Mouse (Mus musculus): Measurements from ENCODE around the gene H13. TPM values are rescaled to one million over a fixed set of nuclear protein-coding genes. Genes with fewer than 3 reads are reported as not detected.

The H13 gene
- total RNA-seq (2014; rRNA removed) (121 and 177 TPM in 2 replicates), polyA plus RNA-seq (2015; fragmentation: Nextera tagmentation; extraction: Ambion mirVana) (165 and 166 TPM in 2 replicates)

DNA sequence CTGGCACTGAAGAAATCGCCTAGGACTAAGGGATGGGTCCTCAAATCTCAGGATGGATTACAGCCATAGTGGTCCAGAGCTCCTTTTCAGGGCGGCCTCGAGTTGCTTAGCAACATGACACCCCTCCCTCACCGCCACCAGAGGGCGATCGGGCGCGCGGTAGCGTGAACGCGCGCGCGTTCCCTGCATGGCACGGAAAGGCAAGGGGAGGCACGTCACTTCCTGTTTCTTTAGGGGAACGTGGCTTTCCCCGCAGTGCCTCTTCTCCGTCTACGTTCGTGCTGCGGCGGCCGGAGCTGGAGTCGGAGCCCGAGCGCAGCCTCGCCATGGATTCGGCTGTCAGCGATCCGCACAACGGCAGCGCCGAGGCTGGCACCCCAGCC lies at the start of gene H13:
H13 (plus strand) TSS at position 206 of the 383 bp plus-strand sequence.
- no peaks in the 10 kb centered on the region for H3K27me3 ChIP-seq (ENCODE audit: insufficient read depth, low read length)

DNA sequence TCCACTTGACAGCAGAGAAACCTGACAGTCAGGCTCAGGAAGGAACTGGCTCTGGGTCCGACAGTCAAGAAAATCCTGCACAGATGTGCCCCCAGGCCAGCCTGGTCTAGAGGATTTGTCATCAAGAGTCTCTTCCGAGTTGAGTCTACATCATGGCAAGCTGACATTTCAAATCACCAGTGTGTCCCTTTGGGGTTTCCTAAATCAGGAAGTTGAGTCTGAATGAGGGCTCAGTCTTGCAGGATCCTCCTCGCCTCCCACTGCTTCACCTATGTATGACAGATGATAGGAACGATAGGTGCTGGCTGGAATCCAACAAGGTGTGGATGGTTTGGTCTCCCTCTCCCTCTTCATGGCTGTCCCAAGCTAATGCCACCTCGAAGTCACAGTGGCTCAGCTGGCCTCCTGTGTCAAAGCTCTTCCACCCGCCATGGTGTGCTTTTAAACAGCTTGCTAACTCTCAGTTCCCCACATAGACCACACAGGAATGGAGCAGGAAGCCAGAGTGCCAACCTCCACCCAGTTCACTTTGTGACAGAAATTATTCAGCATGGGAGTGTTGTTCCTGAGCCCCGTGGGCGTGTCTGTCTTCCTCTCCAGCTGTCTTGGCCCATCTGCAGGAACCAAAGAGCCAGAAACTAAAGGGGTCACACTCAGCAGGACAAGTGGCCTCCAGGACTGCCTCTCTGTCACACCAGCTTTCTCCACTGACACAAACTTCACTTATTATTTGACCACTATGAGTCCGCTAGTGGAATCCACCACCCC lies 48.7 kb upstream of the H13 start:
- Histone ChIP-seq H3K27me3 (ENCODE audit: insufficient read depth, low read length) (no peaks in the 10 kb centered on the region), H3K9me3 (ENCODE audit: low read length) (no peaks in the 10 kb centered on the region), H3K4me3 (ENCODE audit: low read depth, low read length) (no peak overlapping the region), H3K27ac (ENCODE audit: low read depth, low read length) (no peak overlapping the region), H3K4me1 (ENCODE audit: insufficient read depth) (no peaks in the 10 kb centered on the region), H3K9ac (no peak overlapping the region), H3K36me3 (ENCODE audit: insufficient read depth) (no peaks in the 10 kb centered on the region), H3K4me2 (ENCODE audit: low read depth) (no peak overlapping the region)
- DNase-seq (no peak), ATAC-seq (no peak)
- no peak for TF ChIP-seq CTCF (IDR thresholded peaks at IDR 0.05; ENCODE audit: low read depth)
- 74% methylated on average over 9 of the region's 9 CpGs for WGBS

More for the DNA sequence above, at the start of gene H13:
- ATAC-seq: peak; percentile 86
- peak within 1 kb of the TSS; percentile 91 for H3K4me2 ChIP-seq (ENCODE audit: low read depth)
- H3K9me3 ChIP-seq (ENCODE audit: low read length): no peaks in the 10 kb centered on the region
- peak within 1 kb of the TSS; percentile 95 for H3K4me3 ChIP-seq (ENCODE audit: low read depth, low read length)
- under 1% methylated on average over 35 of the region's 35 CpGs for WGBS
- peak; percentile 98 for DNase-seq
- H3K27ac ChIP-seq (ENCODE audit: low read depth, low read length): peak within 1 kb of the TSS; percentile 95
- peaks cover 20% of the 10 kb centered on the region for H3K4me1 ChIP-seq (ENCODE audit: insufficient read depth)
- H3K36me3 ChIP-seq (ENCODE audit: insufficient read depth): peaks cover 7% of the 10 kb centered on the region
- H3K9ac ChIP-seq: peak within 1 kb of the TSS; percentile 97
- peak; percentile 99 for TF ChIP-seq CTCF (IDR thresholded peaks at IDR 0.05; ENCODE audit: low read depth)

DNA sequence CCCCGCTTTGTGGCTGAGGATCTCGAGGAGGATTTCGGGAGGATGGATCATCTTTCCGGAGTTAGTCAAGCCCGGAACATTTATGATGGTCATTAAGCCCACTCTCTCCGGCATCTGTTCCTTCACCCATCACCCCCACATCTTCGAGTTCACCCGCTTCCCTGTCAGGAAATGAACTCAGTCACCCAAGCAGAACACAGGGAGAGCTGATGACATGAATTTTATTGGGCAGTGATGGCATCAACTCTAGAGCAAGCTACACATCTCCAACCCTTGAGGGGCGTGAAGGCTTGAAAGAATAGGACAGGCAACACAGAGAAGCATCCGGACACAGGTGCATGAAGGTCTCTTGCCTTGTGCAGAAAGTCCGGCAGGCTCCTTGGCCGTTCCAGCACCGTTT lies 47.1 kb upstream of the H13 start:
- WGBS: 89% methylated on average over 13 of the region's 13 CpGs
- DNase-seq: no peak
- Histone ChIP-seq H3K36me3 (ENCODE audit: insufficient read depth) (no peaks in the 10 kb centered on the region), H3K4me3 (ENCODE audit: low read depth, low read length) (no peak overlapping the region), H3K27me3 (ENCODE audit: insufficient read depth, low read length) (peaks cover 8% of the 10 kb centered on the region), H3K9me3 (ENCODE audit: low read length) (no peaks in the 10 kb centered on the region), H3K9ac (no peak overlapping the region), H3K27ac (ENCODE audit: low read depth, low read length) (no peak overlapping the region), H3K4me2 (ENCODE audit: low read depth) (no peak overlapping the region), H3K4me1 (ENCODE audit: insufficient read depth) (peaks cover 7% of the 10 kb centered on the region; the same call in 1 of the 2 replicates)
- ATAC-seq: no peak
- TF ChIP-seq CTCF (IDR thresholded peaks at IDR 0.05; ENCODE audit: low read depth): no peak

- WGBS: 88% methylated on average over 7 of the region's 7 CpGs
Measured at GRCm38 (mm10) chr2:152622953-152623352, 46.3 kb upstream of the H13 start, which contains the start of gene Defb25. Gene Defb25, minus strand, starts transcription at chr2:152623053.

DNA sequence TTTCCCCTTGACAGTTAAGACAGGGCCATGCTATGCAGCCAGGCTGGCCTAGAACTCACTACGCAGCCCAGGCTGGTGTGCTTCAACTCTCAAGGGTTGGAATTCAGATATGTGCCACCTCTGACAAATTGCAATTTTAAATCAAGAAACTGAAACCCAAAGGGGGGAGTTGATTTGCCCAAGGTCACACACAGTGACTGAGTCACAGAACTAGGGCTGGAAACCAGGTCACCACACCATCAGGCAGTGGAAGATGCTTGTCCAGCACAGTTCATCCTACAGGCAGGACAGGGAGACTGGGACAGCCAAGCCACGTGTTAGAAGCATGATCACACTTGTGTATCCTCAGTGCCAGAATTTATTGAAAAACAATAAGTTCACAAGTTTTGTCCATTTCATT lies 44.7 kb upstream of the H13 start:
- ATAC-seq: no peak
- no peak for TF ChIP-seq CTCF (IDR thresholded peaks at IDR 0.05; ENCODE audit: low read depth)
- 78% methylated on average over 2 of the region's 2 CpGs for whole genome bisulfite sequencing

More at GRCm38 (mm10) chr2:152622953-152623352, 46.3 kb upstream of the H13 start, which contains the start of gene Defb25:
- no peak within 1 kb of the TSS for H3K4me2 ChIP-seq (ENCODE audit: low read depth)
- H3K9ac ChIP-seq: no peak within 1 kb of the TSS
- no peak within 1 kb of the TSS for H3K27ac ChIP-seq (ENCODE audit: low read depth, low read length)
- H3K9me3 ChIP-seq (ENCODE audit: low read length): no peaks in the 10 kb centered on the region
- peaks cover 10% of the 10 kb centered on the region; the same call in 1 of the 2 replicates for H3K4me1 ChIP-seq (ENCODE audit: insufficient read depth)
- ATAC-seq: no peak
- no peaks in the 10 kb centered on the region for H3K36me3 ChIP-seq (ENCODE audit: insufficient read depth)
- peaks cover 15% of the 10 kb centered on the region for H3K27me3 ChIP-seq (ENCODE audit: insufficient read depth, low read length)
- no peak for DNase-seq
- no peak for TF ChIP-seq CTCF (IDR thresholded peaks at IDR 0.05; ENCODE audit: low read depth)
- H3K4me3 ChIP-seq (ENCODE audit: low read depth, low read length): no peak within 1 kb of the TSS

GRCm38 (mm10) chr2:152625256-152625655 lies 44.0 kb upstream of the H13 start:
- Histone ChIP-seq H3K4me2 (ENCODE audit: low read depth) (no peak overlapping the region), H3K9ac (no peak overlapping the region), H3K9me3 (ENCODE audit: low read length) (no peaks in the 10 kb centered on the region), H3K27me3 (ENCODE audit: insufficient read depth, low read length) (peaks cover 26% of the 10 kb centered on the region), H3K36me3 (ENCODE audit: insufficient read depth) (no peaks in the 10 kb centered on the region), H3K4me1 (ENCODE audit: insufficient read depth) (peaks cover 10% of the 10 kb centered on the region; the same call in 1 of the 2 replicates), H3K27ac (ENCODE audit: low read depth, low read length) (no peak overlapping the region), H3K4me3 (ENCODE audit: low read depth, low read length) (no peak overlapping the region)
- DNase-seq (no peak), ATAC-seq (peak; percentile 50)
- no peak for TF ChIP-seq CTCF (IDR thresholded peaks at IDR 0.05; ENCODE audit: low read depth)
- WGBS: 7% methylated on average over 1 of the region's 1 CpGs

More for the DNA sequence above, 44.7 kb upstream of the H13 start:
- Histone ChIP-seq H3K36me3 (ENCODE audit: insufficient read depth) (no peaks in the 10 kb centered on the region), H3K9me3 (ENCODE audit: low read length) (no peaks in the 10 kb centered on the region), H3K4me1 (ENCODE audit: insufficient read depth) (peaks cover 10% of the 10 kb centered on the region; the same call in 1 of the 2 replicates), H3K27me3 (ENCODE audit: insufficient read depth, low read length) (peaks cover 26% of the 10 kb centered on the region), H3K4me2 (ENCODE audit: low read depth) (no peak overlapping the region), H3K4me3 (ENCODE audit: low read depth, low read length) (no peak overlapping the region), H3K9ac (no peak overlapping the region), H3K27ac (ENCODE audit: low read depth, low read length) (no peak overlapping the region)
- no peak for DNase-seq
